Mouse (Mus musculus) testis, adult 10 weeks (tissue): ENCODE results near the gene Zfp960. TPM values are rescaled to one million over a fixed set of nuclear protein-coding genes. Genes with fewer than 3 reads are reported as not detected.

Source experiments
- polyA plus RNA-seq: library from polyadenylated mRNA; stranded (reverse); fragments of 350-450 nt; fragmentation: Illumina TruSeq; extraction: RNeasy Lipid Tissue Mini Kit (QIAGEN cat#74804); gene quantifications from one replicate; pipeline ENCODE4 v1.2.3, GENCODE M21; 2014; ENCODE audit warnings: low read depth, low replicate concordance

Zfp960 gene
- 20.4 TPM for polyA plus RNA-seq

GRCm38 (mm10) chr17:17063628-17064494, at the start of gene Zfp960:
TSS of gene Zfp960 (plus strand) at chr17:17064113.

GRCm38 (mm10) chr17:17120830-17121502, 57.1 kb downstream of the Zfp960 start, which contains the start of gene Zfp97:
TSS of gene Zfp97 (plus strand) at chr17:17121415.

Other genes with a start within 250 kb of the Zfp960 start
- 6.9 TPM for gene Zfp97, start 57.3 kb downstream of the Zfp960 start, polyA plus RNA-seq